Mouse (Mus musculus) adipocyte (in vitro differentiated cells): ENCODE measurements around the gene Id2.

Source experiments
- DNase-seq: peaks from one replicate; pipeline ENCODE4 v3.0.0-alpha.2; 2016; ENCODE audit warnings: low spot score

Id2 gene

DNA sequence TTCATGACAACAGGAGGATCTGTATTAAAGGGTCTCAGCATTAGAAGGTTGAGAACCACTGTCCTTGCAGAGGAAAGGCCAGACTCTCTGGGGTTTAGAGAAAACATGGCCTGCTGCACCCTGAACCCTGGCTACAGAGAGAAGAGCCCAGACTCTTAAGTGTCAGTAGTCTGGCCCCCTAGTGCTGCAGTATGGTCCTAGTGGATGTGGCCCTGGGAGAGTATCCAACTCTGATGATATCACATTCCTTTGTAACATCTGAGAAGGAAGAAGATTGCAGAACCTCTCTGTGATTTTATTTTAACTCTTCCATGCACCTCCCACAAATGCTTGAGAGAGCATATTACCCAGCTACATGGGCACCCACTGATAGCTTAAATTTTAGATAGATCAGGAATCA is 7.6 kb upstream of the Id2 start:
- no peak for DNase-seq

DNA sequence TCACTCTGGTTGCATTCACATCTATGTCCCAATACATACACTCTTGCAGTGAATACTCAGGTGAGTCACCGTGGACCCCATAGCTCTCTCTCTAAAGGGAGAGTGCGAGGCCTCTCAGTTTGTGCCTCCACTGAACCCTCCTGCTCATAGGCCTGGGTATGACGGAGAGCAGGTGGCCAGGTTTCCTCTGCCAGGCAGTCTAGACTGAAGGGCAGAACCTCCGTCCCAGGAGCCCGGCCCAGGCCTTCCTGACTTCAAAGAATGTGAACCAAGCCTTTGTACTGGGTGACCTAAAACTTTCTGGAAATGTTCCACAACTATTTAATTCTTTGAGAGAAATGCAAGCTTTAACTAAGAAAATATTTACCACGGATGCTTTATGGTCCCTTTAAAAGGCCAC is 7.0 kb upstream of the Id2 start:
- no peak for DNase-seq

DNA sequence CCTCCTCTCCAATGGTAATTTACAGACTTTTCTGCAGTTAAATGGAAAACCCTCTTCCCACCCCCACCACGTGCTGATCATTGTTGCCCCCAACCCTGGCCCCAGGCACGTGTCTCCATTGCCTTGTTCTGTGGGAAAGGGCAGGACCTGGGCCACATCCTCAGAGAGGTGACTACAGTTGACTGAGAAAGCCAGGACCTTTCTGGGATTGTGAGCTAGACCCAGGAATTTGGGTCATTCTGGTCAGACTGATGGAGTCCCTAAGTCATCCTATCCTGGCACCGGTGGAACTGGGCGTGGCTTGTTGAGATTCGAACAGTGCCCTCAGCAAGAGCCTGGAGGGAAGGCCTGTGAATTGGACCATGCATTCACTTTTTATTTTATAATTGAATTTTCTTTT is 4.4 kb upstream of the Id2 start:
- no peak for DNase-seq

DNA sequence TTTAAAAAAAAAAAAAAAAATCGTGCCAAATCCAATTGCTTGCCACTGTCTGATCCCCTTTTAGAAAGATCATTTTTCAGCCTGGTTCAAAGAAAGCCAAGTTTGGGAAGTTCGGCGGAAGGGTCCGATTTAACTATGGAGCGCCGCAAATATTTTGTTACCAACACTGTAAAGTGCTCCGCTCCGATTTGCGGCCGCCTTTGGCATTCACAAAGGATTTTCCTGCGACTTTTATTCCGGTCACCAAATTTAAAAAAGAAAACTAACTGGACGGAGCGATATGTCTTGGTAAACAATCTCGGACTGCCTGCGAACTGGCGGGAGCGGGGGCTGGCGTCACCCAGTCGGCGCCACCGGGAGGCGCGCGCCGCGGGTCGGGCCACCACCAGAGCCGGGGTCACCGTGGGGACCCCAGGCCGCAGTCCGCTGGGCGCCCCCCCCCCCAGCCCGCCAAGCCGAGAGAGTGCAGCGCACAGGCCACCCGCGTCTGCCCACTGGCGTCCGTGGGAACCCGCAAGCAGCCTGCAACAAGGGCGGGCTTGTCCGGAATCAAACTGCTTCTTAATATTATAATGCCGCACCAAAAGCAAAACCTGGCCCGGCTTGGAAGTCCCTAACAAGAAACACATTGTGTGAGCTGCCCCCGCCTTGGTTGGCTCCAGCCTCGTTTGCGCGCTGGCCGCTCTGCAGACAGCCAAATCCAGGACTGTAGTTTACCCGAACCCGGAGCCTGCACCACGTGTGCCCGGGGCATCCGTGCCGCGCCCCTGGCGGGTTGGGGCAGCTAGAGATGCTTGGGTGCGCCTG is 3.7 kb upstream of the Id2 start:
- peak; percentile 41 for DNase-seq

DNA sequence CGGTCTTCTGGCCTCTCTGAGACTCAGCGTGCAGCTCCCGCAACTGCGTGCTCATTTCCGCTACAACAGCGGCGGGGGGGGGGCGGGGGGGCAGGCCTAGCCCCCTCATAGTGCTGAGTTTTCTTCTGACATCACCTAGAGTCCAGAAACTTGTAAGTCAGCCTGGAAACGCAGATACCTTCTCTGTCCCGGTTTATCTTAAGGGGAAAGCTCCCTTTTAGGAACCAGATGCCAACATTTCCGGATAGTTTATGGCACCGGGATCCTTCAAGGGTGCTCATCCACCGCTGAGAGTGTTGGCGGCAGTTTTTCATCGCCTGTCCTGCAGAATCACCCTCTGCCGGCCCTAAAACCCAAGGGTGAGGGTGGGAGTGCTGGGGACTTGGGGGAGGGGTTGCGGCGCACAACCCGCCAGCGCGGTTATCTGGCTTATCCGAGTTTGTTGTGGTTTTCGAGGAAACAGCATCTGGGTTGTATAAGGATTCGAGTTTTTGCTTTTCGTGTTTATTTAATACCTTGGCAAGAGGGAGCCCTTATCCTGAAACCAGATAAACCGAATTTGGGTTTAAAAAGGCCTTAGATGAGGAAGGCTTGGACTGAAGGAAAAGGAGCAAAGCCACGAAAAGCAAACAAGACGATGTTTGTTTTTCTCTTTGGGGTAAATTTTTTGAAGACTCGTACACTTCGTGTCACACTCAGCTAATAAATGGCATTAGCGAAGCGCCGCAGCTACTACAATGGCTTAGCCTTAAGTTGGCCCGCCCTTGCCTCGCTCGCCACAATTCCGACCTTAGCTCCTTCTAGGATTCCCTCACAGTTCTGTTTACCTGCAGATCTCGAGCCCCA is 2.8 kb upstream of the Id2 start:
- DNase-seq, result peak; percentile 38

DNA sequence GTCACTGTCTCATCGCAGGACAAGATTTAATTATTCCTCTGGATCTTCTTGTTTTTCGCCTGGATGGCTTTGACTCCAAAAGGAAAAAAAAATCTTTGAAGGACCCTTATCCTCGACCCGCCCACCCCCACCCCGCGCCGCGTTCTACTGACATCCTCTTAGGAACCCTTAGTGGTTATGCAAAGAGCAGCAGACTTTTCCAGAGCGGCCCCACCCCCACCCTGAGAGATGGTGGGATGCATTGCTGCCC is 2.3 kb upstream of the Id2 start:
- DNase-seq, result no peak

DNA sequence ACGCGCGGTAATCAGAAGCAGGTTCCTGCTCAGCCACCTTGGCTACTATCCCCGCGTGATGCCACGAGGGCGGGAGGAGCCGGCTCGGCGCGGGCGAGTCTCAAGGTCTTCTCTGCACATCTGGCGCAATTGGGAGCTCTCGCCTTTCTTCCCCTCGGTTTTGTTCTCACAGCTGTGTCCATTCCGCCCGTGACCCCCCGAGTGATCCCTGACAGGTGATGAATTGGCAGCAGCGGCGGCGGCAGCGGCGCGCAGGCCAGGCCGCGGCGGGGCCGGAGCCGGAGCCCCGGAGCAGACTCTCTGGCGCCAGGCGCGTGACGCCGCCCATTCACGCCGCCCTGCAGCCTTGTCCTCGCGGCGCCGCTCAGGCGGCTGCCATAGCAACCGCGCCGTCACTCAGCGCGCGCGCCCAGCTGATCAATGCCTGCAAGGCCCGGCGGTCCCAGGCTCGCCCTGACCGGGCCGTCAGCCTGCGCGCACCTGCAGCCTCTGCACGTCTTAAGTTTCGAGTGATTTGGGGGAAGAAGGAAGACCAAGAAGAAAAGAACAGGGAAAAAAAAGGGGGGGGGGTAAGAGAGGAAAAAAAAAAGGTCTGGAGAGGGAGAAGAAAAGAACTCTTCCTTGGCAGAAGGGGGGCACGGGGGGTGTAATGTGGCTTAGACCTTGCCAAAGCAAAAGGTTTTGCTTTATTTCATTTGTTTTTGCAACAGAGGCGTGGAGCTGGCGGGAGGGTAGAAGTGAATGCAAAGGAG is 1.8 kb upstream of the Id2 start:
- DNase-seq, result peak; percentile 75

DNA sequence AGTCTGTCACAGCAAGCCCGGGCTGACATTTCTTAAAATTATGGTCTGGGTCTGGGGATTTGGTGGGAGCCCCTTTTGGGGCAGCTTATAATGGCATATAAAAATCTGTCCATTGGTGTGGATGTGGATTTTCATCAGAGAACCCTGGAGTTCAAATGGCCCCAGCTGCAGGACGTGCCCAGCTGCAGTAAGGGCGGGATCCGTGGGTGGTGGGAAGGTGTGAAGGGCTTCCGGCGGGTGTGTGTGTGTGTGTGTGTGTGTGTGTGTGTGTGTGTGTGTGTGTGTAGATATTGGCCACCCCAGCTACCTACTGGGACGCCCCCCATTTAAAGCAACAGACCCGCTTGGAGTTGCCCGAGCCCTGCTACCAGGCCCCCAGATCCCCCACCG is 1.2 kb upstream of the Id2 start:
- DNase-seq, result no peak

DNA sequence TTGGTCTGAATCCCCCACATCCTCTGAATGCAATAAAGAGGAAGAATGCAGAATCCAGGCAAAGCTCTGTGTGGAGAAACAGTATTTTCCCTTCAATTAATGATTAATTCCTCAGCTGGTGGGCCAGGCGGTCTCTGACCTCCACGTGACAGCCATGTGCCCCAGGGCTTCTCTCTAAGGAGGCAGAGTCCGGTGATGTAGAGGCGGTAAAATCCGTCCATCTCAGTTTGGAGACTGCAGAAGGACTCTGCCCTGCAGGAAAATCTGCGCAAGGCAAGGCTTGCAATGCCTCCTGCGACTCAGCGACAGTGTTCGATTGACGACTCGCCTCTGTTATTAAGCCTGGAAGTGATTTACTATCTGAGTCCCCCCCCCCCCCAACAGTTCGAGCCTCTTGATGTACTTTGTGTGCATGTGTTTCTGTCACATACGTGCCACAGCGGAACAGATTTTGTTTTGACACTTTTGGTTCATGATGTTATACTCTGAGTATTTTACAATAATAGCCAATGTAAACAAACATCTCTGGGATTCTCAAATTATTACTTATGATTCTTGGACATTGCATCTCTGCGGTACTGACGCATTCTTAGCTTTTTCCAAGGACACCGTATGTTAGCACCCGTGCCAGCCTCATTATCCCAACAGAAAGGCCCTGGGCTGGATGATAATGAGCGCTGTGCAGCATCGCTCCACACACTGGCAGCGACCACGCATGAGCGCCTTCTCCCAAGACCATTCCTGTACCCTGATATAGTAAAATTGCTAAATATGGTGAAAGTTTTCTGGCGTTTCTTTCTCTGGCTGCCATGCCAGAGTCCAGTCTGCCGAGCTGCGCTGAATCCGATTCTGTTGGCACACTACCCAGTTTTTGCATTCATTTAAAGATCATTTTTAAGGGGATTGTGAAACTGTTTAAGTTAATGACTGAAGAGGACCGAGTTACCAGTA is 545 bp upstream of the Id2 start:
- DNase-seq, result peak; percentile 39

DNA sequence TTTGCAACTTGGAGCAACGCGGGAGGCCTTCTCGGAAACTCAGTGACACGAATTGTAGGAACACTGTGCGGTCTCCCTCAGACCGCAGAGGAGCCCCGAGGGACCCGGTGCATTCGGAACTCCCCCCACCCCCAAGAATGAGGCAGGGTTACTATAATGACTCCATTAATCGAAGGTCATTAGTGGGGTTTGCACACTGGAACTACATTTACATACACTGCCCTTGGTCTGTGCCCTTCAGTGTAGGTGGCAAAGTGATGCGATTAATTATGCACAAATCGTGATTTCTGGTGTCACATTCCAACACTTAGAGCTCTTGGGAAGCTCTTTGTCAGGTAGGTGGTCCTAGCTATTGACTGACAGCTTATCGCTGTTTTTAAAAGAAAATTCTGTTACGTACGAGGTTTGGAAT is 294 bp downstream of the Id2 start:
- DNase-seq, result no peak

DNA sequence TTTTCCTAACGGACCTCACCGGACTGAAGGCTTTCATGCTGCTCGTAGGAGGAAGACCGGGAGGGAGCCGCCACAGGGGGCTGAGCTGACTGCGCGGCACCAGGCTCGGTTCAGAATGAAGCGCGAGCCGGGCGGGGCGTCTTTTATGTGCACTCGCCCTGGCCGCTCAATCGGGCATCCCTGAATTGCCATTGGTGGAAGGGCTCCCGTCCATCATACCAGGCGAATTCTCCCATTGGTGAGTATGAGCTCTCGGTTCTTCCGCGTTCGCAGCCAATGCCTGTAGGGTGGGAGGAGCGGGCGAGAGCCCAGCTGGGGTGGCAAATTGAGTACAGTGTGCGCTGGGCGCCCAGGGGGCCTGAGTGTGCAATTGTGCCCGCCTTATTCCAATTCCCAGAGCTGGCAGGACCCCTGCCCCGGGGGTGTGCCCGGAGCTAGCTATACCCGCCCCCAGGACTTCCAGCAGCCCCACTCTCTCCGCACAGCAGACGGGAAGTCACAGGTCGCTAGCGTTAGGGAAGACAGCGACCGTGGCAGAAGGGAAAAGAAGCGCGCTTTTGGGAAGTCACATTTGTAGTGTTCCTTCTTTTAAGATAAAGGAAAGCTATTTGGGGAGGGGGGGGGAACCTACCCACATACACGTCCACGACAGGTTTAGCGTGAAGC is 833 bp downstream of the Id2 start:
- DNase-seq, result peak; percentile 94

DNA sequence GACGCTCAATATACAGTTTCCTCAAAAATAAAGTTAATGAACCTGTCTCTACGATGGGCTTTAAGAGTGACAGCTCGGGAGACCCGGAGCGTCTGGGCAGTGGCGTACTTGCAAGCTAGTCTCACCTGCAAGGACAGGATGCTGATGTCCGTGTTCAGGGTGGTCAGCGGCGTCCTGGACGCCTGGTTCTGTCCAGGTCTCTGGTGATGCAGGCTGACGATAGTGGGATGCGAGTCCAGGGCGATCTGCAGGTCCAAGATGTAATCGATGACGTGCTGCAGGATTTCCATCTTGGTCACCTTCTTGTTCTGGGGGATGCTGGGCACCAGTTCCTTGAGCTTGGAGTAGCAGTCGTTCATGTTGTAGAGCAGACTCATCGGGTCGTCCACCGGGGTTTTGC is 1.4 kb downstream of the Id2 start:
- no peak for DNase-seq

DNA sequence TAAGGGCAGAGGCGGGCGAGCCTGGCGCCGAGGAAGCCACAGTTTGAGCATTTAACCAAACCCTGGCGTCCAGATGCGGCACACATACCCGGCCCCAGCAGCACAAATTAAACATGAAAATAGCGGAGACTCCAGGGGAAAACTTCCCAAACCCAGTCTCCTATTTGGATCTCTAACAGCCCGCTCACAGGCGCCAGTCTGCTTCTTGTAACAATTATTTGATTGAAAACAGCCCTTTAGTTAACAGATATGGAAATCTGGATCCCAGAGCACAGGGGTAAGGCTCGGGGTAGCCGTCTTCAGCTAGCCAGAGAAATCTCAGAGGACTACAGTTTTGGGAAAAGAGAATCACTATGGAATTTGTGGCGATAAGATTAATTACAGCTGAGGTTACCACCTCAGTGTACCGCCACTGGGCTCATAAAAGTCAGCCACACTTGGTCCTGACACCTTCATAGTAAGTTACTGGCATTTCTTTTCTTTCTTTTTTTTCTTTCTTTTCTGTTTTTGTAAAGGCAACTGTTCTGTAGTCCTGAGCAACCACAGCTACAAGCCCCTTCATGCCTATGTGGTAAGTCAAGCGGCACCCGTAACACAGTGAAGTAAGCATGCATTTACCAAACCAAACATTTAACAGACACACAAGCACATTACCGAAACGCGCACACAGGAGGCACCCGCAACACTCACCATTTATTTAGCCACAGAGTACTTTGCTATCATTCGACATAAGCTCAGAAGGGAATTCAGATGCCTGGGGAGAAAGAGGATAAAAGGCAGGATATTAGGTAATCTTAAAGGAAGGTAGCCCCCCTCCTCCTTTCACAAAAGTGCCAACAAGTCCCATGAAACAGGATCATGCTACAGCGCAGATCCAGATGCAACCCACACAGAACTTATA is 2.1 kb downstream of the Id2 start:
- DNase-seq, result peak; percentile 30

DNA sequence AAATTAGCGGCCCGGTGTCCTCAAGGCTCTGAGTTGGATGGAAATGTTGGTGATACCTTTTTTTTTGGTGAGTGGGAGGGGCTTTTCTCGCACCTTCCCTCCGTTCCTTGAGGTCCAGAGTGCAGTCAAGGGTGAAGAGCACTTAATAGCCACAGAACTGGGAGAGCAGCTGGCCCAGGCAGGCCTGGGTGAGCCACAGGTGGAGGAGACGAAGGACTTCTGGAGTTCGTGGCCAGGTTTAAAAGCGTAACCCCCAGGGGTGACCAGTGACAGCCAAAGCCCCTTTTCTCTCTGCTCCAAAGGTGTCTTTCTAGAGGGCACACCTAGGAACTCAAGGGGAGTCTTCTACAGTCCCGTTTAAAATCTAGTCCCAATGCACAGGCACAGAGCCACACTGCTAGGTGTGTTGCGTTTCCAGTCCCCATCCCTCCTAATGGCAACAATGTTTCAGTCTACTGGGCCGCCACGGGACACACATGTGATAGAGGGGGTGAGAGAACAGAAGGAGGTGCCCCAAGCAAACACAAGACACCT is 3.6 kb downstream of the Id2 start:
- no peak for DNase-seq

DNA sequence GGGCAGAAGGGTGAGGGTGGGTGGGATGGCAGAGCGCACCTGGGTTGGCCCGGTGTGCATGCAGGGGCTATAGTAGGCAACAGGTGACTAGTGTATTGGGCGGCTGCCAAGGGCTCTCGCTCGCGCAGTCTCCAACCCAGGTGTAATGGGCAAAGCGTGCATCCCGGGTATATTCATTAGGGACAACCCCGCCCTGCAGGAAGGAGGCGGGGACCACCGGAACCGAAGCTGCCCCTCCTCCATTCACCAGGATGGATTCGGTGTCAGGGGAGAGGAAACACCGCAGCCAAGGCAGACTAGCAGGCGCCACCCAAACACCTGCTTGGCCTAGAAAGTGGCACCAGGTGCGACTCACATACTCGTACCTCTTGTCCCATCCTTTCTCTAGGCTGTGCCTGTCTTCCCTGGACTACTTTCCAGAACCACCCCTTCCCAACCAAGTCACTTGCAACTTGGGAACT is 4.2 kb downstream of the Id2 start:
- DNase-seq, result no peak

DNA sequence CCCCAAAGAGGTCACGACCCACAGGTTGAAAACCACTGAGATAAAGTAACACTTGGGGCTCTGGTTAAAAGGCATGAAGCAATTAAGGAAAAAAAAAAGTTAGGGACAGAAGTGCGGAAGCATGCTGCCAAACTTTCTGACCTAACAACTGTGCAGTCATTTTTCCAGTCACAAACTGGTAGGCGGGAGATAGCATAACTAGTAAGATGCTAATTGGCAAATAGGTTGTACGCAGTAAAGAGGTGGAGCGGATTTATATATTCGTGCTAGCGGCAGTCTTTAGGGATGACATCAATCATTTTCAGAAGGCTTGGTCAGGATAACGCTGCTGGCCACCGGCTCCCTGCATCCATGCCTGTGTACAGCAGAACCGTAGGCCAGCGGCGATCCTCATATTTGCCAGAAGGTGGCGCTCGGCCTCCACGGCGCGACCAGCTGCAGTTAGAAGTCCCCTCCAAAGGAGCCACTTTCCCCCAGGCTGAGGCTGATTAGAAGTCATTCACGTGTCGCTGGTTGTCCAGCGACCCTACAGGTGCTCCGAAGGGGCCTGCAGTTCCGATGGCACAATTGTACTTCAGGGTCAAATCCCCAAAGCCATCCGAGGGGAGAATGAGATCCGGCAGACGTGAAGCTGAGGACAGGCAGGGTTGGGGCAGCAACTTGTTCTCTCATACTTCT is 4.8 kb downstream of the Id2 start:
- DNase-seq, result peak; percentile 77

DNA sequence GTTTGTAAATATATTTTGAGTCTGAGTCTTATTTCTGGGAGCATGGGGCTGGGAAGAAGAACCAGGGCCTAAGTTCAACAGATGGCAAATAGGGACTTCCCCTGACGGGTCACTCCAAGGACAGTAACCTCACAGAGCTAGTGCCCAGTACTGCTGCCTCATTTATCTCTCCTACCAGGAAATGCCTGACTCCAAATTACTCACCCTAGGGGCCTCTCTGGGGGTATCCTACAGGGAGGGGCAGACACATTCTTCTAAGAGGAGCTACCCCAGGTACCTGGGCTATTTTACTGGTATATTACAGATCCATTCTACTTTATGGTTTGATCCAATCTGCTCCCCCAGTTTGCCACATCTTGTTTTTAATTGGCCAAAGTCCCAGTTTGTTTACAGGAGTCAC is 7.5 kb downstream of the Id2 start:
- no peak for DNase-seq

DNA sequence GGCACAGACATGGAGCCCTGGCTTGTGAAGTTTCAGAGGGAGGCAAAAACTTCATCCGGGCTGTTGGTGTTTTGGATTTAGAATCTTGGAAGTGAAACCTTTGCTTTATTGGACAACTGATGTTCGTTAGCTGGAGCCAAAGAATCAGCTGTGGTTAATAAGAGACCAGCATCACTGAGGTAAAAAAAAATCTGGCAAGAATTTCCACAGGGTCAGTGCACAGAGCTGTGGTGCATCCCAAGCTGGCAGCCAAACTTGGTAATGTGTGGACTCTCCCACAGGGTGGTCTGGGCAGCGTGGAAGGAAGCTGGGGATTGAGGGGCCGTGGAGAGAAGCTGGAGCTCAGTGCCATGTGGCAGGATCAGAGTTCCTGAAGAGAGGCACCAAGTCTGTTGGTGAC is 10.0 kb downstream of the Id2 start:
- DNase-seq, result no peak
